Mouse (Mus musculus) cerebellum, postnatal 4 days (tissue): ENCODE results near the gene Lin52.

Source experiments
- DNase-seq, 2 experiments: peaks; one replicate each; pipeline ENCODE4 v3.0.0; 2022; ENCODE audit warnings: low spot score in 2 of 2, mixed read lengths in 1 of 2

The Lin52 gene

DNA sequence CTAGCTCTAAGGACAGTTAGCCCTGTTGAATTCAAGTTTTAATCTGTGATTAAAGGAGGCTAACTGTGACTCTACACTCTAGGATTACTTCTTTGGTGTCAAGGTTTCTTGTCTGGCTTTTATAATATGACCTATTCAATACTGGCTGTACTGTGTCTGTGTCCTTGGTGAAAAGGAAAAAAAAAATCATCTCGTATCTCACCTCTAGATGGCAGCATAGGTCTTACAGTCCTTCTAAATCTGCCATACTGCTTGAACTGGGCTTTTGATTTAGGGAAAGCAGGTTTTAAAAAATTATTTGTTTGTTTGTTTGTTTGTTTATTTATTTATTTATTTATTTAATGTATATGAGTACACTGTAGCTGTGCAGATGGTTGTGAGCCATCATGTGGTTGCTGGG, 17.5 kb downstream of the Lin52 start:
- DNase-seq = no peak

DNA sequence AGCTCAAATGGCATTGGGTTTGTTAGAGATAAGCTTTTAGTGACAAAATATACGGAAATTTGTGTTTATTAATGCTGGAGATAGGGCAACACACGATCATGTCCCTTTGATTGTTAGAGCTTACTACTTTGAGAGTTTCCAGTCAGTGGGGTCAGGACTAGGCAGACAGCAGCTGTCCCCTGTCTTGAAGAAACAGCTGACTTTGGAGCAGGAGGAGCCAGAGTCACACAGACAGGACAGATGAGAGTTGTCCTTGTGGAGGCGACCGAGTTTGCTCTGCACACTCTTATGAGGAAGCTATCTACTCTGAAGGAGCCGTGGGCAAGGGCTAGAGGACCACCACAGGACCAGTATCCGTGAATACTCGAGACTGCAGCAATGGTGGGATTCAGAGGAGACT, 27.7 kb downstream of the Lin52 start:
- no peak for DNase-seq

DNA sequence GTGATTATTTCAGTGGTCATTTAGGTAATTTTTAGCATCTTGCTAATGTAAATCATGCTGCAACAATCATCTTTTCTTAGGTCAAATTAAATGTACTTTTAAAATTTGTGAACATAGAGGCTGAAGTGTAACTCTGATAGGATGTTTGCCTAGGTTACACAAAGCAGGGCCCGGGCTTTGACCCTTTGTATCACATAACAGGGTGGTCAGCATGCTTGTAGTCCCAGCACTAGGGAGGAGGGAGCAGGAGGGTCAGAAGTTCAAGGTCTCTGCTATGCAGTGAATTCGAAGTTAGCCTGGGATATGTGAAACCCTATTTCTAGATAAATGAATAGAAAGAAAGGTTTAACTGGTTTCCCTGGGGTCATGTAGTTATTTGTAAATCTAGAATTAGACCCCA, 30.0 kb downstream of the Lin52 start:
- DNase-seq = no peak

DNA sequence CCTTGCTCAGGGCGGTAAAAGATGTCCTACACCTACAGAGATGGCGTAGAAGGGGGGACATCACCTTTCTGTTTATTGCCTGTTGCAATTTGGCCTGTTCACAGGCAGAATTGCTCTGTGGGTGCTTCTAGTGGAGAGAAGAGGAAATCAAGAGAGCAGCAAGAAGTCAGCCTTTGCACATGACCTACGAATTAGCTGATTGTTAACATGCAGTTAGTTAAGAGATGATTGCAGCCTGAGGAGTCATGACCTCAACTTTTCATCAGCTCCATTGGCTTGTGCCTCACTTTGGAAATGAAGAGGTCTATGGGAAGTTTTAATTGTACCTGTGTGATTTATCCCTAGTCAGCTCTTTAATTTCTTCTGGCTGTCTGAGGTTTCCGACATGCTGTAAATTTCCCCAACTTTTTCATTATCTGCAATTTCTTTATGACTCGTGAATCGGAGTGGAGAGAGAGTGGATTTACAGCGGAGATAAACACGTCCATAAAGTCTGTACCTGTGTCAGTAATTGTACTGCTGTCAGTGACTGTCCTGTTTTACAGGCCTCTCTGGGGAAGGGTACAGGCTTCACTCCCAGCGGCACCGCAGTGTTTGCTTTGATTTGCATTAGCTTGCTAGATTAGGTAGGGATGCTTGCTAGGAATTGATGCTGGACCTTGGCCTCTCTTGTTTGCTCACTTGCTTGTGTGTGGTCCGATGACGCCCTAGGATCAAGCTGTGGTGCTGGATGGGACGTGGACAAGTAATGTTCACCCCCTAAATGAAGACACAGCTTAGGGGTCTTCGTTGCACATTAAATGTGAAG, 31.8 kb downstream of the Lin52 start:
- DNase-seq = no peak

DNA sequence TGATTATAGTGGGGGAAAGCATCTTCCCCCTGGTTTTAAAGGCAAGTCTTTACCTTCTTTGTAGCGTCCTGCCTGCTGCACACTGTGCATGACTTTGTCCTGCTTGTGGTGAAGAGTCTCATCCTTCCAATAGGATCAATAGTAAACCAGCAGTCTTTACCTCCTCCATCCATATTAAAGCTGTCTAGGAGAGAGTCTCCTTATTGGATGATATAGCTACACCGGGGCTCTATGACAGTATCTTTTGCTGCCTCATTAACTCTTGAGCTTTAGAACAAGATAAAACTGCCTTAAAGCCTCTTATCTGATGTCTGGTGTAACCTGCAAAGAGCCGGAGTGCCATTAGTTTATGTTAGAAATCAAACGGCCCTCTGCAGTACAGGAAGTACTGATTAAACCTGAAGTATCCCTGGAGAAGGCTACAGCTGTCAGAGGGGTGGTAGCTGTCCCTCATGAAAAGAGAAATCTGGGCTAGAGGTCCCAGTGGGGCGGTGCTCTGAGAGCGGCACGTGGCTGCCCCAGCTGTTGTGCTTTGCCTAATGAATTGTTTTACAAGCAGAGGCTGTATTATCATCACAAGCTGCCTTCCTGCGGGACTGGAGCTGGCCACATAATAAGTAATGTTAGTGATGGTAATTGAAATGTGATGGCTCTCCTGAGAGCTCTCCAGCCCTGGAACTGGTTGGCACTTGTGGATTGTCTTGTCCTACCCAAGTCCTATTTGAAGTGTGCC, 36.3 kb downstream of the Lin52 start:
- no peak for DNase-seq

DNA sequence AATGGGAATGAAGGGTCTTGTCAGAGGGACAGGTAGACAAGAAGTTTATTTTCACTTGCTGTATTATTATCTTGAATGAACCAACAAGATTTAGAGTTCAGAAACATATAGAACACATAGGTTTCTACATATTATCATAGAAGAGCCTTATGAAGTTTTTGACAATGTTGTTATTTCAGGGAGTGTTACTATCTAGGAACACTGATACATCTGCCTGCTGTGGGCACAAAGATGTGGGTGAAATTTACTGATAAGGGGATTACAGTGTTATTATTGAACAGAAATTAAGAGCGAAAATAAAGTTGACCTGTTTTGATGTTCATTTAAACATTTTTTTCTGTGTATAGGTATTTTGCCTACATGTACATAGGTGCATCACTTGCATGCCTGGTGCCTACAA, 45.6 kb downstream of the Lin52 start:
- no peak for DNase-seq

DNA sequence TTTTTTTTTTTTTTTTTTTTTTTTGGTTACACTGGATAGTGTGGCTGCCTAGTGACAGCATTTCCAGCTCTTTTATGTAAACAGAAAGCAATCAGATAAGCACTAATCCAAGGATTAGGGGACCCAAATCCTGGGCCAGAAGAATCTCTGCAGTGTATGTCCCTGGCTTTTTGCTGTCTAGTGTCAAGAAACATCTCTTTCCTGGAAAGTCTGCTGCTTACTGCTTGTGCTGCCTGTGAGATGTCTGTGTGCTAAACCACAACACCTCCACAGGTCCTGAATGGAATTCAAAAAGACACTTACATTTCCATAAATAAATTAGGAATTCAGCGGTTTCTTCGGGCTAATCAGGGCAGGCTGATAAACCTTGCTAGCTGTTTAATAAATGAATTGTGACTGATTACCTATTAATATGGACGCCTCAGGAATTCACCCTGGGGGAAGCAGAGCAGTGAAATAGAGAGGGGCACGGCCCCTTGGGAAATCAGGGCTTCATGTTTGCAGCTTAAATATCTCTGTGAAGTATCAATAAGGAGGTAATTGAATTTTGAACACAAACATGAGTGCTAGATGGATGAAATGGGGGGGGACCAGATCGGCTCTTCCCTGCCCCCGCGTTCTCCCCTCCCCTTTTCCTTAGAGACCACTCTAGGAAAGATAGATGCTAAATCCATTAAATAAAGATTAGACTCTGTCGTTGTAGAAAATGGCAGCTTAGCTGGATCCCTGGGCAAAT, 49.5 kb downstream of the Lin52 start:
- no peak for DNase-seq

DNA sequence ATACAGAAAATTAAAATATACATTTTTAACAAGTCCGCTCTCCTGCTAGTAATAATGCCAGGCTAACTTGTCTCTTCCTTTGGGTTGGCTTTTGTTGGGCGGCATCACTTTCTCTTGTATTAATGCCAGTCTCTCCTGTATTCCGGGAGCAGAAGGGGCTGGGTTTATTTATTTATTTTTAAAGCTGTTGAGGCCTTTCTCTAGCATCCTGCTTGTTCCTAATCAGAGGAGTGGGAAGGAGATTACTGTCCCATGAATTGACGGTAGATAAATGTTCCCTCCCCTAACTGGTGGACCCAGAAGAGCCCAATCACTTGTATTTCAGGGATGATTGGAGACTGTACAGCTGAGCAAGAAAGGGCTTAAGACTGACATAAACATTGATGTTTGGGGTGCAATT, 50.1 kb downstream of the Lin52 start:
- DNase-seq = no peak

DNA sequence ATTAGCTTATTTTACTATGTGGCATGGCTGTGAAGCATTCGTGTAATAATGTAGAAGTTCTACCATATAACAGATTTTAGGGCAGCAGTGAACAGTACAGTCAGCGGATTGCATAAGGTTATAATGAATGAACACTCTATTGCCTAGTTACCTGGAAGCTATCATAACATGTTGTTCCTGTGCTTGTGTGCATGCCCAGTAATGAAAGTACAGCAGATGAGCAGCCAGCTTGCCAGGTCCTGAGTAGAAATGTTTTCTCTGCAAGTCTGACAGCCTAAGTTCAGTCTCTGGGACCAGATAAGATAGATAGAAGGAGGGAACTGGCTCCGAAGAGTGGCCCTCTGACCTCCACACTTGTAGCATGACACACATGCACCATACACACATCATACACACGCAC, 55.6 kb downstream of the Lin52 start:
- no peak for DNase-seq

DNA sequence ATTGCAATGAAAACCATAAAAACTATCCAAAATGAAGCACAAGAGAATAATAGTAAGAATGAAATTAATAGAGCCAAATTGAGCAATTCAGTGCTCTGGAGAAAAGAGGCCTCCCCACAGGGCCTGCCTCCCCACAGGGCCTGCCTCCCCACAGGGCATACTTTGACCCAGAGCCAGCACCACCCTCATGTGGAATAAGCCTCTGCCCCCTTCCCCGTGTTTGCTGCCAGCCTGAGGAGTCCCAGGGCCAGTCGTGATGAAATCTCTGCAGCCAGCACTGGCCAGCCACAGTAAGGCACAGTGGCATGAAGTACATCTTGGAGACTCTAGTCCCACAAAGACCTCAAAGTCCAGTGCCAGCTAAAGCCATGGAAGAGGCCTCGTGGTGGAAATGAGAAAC, 60.8 kb downstream of the Lin52 start:
- DNase-seq = no peak

DNA sequence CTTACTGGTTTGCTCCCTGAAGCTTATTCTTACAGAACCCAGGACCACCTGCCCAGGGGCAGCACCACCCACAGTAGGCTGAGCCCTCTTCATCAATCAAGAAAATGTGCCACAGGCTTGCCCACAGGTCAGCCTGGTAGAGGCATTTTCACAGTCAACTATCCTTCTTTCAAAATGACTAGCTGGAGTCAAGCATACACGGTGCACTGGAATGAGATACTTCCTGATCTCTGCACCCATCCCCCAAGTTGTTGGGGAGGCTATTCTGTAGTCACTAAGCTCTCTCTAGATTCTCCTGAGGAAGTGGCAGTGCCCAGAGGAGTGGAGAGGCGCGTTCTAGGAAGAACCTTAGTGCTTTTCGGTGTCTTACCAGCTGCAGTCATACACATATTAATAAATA, 64.3 kb downstream of the Lin52 start:
- DNase-seq = no peak

DNA sequence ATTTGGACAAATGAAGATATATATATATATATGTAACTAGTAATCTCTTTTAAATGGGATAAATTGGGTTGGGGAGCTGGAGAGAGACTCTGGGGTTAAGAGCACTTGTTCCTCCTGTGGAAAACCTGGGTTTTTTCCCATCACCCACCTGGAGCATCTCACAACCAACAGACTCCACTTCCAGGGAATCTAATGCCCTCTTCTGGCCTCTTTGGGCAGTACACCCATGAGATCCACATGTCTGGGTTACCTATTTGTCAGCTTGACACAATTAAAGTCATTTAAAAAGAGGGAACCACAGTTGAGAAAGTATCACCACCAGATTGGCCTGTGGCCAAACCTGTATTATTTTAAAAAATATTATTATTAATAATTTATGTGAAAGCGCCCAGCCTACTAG, 65.4 kb downstream of the Lin52 start:
- no peak for DNase-seq

DNA sequence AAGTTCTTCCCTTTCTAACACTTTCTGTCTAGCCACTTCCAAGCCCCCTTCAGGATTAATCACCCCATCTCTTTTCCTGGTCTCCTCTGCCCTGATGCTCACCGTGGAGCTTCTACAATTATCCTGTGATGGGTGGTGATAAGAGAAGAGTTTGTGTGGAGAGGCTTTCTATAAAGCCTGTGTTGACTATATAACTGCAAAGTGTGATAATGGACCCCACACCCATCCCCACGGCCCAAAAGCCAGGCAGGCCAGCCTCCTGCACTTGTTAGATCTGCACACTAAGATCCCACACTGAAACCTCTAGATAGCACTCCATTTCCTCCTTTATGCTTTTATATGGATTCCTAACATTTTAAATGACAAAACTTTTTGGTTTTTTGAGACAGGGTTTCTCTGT, 66.8 kb downstream of the Lin52 start:
- no peak for DNase-seq

DNA sequence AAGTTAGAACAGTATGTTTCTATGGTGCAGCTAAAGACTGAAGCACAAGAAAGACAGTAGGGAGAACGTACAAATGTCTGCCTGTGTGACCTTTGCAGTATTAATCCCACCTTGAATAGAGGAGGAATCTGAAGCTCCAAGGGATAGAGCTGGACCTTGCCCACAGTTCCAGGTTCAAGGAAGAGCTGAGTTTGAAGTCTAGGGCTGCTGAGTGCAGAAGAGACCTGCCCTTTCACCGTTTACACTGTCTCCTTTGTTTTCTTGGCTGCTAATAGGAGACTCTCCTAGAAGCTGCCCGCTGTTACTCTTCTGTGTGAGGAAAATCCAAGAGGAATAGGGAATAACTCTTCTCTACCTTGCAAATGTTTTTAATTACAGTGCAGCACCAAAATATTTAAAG, 72.5 kb downstream of the Lin52 start:
- no peak for DNase-seq

DNA sequence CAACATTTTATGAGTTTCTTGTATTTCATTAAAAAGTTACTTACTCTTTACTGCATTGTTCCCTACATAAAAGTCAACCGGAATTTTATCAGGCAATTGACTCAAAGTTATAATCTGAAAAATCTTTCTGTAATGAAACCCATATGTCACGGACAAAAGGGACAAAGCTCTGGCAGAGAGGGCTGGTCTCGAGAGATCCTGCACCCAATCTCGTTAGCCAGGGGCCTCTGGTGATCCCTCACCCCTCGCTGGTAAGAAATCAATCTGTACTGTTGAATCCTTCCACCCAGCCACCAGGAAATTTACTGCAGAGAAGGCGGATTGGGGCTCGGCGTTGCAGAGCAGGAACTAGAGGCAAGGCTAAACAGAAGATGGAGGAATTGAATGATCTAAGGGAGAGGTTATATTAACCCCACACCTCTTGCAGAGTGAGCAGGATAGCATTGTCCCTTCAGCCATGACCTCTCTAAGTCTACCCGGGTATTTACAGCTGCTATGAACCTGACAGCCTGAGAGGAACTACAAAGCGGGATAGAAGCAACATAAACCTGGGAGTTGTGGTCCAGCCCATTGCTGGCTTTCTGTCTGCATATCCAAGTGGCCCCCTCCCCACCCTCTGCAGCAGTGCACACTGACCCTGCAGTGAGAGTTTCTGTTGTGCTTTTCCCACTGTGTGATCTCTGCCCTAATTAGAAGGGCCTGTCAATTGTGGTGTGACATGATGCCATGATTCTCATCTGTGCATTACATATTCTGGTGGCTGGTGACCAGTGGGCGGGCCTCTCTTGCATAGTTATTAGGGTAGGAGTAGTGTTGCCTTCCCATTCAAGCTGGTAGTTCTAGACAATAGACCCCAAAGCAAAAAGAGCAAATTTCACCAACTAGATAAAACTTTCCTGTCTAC, 73.2 kb downstream of the Lin52 start:
- no peak for DNase-seq

DNA sequence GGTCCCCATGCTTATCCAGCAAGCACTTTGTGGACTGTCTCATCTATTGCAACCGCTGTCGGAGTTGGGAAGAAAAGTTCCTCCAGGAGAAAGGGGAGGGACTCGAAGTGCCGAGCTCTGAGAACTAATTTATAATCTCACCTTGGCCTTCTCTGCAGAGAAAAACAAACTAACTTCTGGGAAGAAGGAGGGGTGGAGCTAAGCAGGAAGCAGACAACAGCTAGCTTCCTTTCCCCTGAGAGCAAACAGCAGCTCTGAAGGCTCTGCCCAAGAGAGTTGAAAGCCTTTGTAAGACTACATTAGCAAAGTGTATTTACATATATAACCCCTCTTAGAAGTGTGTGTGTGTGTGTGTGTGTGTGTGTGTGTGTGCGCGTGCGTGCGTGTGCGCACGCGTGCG, 74.2 kb downstream of the Lin52 start:
- no peak for DNase-seq

DNA sequence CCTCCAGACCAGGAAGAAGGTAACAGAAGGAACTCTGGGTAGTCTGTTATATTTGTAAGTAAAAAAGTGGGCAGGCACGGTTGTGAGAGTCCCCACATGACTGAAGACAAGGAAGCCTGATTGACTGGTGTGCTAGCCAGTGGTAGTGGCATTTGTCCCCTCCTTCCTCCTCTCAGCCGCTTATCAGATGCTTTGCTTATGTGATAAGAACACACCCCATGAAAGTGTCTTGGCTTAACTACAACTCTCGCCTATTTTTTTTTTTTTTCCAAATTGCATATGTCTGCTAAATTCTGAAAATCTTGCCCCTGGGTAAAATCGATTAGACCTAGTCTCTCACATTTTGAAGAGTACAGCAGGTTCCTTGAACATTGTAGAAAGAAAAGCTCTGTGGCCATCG, 79.2 kb downstream of the Lin52 start:
- DNase-seq = no peak

DNA sequence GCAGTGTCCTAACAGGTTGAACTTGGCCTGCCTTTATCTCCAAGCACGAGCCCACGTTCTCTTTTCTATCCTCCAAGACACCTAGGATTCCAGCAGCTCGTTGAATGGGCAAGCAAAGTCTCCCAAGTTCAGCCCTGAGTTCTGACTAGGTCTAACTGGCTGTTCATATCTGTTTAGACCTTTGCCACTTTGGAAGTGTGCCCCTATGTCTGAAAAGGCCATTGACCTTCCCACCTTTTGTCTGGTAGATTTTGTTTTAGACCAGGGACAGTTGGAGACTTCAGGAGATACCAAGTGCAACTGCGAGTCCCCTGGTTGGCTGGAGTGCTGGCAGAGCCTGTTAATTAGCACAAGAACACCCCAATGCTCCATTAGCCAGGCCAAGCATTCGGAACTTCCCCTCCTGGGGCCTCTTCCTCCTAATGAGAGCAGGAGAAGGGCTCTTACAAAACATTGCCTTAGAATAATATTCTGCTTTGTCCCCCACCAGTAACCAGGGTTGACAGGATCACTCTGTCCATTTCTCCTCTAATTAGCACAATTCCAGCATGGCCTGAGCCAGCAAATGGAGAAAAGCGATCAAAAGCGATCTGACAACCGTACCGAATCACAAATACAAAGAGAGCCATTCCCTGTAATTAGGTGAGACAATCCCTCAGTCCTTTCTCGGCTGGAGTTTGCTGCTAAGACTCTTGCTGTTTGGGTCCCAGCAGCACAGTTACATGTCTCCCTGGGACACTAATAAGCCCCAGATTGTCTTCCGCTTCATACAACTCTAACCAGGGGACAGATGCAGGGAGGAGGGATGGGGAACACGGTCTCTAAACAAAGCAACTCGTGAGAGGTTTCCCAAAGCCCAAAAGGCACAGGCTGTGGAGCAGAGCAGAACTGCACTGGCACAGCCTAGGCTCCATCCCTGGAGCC, 80.9 kb downstream of the Lin52 start:
- DNase-seq = no peak

DNA sequence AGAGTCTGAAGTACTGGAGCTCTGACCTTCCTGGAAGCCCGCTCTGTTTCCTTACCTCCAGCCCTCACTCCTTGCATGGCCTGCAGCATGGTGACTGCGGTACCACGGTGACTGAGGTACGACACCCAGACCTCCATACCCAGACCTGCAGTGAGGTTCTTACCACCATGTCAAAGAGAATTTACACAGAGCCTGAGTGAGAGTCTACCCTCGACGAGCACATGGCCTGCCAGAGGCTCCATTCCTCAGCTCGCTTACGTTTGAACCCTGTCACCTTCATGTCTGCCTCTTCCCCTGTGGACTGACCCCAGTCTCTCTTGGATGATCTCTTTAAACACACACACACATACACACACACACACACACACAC, 81.6 kb downstream of the Lin52 start:
- no peak for DNase-seq

DNA sequence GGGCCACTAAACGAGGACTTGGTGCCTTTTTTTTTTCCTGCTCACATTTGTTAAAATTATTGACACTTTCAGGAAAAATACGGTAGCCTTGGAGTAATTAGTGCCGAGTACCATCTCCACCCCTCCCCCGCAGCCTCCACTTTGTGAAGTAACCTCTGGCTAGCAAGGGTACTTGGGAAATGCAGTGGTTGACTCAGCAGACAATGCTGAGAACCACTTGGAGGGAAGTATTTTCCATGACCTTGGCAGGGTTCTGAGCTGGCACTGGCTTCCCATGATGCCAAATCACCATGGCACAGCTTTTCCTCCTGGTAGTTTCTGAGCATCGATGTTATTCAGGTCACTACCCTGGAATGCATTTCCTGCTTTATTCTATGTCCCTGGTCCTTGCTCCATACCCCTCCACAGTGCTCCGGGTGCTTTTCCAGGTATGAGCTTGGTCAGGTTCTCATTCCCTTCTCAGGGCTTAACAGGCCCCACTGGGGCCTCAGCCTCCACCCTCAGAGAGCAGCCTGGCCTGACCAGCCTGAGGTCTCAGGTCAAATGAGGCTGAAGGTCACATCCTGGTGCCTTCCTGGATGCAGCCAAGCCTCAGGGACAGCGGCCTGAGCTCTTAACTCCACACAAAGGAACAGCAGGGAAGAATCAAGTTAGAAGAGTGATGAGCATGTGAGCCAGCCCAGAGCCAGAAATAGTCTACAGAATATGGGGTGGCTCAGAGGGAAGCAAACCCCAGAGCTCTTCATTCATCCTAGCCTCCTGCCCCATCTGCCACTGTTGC, 82.7 kb downstream of the Lin52 start:
- DNase-seq = no peak
